Mouse (Mus musculus): ENCODE measurements around the gene Rab22a.
A peak's percentile ranks its signal among the peaks of the same experiment; 100 is the strongest.

The Rab22a gene

DNA sequence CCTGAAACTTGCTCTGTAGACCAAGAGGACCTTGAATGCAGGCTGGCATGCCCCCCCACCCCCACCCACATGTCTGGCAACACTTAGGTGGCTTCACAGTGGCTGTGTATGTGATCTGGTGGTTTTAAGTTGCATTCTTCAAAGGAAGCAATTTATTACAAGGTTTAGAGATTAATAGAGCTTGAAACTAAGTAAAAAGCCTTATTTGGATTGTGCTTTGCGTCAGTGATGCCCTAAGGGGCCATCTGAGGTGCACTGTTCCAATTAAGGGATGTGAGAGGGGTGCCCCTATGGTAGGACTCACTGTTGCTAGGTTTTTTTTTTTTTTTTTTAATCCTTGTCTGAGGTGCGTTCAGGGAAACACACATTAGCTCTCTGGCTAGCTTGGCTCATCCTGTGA lies 74.9 kb downstream of the Rab22a start:
- no peak for TF ChIP-seq GATA4 (IDR thresholded peaks at IDR 0.05; ENCODE audit: insufficient replicate concordance, low read length)

- TF ChIP-seq GATA4 (IDR thresholded peaks at IDR 0.05; ENCODE audit: insufficient replicate concordance, low read length), result peak; percentile 21; the same call in 1 of the 2 replicates
Observed at GRCm38 (mm10) chr2:173737222-173737989, 77.8 kb downstream of the Rab22a start, which contains the start of gene Vapb. TSS of gene Vapb (plus strand) at chr2:173737511.

DNA sequence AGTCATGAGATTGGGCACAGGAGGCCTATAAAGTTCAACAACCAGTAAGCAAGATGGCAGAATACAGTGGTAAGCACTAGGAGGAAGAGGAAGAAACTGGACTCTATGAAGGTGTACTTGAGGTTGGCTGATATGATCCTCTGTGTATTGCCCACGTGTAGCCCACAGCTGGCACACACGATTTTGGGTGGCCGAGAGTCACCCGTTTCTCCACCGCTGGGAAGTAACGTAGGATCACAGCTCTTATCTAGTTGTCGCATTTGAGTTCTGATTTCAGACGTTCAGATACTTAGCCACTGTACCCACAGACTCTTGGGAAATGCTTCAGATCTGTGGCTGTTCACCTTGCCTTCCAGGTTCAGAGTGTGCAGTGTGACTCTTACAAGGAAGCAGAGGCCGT lies 78.7 kb downstream of the Rab22a start:
- TF ChIP-seq GATA4 (IDR thresholded peaks at IDR 0.05; ENCODE audit: insufficient replicate concordance, low read length), result no peak

DNA sequence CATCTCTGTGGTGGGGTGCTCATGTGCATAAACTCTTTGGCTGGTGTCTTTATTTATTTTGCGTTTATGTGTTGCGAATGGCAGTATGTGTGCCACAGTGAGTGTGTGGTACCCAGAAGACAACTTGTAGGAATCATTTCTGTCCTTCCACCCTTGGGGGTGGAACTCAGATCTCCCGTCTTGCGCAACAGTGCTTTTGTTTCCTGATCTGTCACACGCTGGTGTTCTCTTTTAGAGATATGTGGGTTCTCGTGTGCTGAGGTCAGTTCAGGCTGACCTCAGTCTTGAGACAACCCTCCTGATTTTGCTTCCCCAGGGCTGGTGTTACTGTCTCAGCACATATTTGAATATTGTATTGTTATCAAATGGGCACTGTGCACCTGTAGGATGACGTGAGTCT lies 79.5 kb downstream of the Rab22a start:
- no peak for TF ChIP-seq GATA4 (IDR thresholded peaks at IDR 0.05; ENCODE audit: insufficient replicate concordance, low read length)

DNA sequence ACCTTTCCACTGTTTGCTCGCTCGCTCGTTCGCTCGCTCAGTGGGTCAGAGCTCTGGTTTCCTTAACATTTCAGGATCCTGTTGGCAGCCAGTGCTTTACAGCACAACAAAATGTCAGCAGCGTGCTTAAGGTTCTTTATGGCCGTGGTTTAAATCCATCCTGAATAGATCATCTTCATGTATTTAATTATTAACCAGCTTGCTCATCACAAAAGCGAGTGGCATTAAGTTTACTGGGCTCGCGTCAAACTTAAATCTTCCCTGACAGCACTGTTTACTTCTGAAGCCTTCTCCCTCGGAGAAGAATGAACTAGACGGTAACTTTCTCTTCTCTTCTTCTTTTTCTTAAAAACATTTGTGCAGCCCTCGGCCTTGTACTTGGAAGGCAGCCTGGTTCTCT lies 82.5 kb downstream of the Rab22a start:
- TF ChIP-seq GATA4 (IDR thresholded peaks at IDR 0.05; ENCODE audit: insufficient replicate concordance, low read length), result no peak

DNA sequence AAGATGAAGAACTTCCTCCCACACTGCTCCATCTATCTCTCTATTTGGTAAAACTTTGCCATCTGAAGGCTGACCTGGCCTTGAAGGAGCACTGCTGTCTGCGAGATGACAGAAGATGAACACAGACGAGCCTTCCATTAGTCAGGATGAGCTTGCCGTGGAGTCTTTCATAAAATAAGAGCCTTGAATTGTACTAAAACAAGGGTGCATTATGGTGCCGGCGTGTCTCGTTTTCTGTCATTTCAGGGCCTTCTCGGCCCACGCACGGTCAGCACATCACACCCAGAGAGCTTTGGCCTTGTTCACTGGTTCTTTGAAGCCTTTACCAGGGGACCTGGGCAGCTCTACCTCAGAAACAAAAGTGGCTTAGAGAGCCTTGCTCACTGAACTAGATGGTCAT lies 83.2 kb downstream of the Rab22a start:
- no peak for TF ChIP-seq GATA4 (IDR thresholded peaks at IDR 0.05; ENCODE audit: insufficient replicate concordance, low read length)

DNA sequence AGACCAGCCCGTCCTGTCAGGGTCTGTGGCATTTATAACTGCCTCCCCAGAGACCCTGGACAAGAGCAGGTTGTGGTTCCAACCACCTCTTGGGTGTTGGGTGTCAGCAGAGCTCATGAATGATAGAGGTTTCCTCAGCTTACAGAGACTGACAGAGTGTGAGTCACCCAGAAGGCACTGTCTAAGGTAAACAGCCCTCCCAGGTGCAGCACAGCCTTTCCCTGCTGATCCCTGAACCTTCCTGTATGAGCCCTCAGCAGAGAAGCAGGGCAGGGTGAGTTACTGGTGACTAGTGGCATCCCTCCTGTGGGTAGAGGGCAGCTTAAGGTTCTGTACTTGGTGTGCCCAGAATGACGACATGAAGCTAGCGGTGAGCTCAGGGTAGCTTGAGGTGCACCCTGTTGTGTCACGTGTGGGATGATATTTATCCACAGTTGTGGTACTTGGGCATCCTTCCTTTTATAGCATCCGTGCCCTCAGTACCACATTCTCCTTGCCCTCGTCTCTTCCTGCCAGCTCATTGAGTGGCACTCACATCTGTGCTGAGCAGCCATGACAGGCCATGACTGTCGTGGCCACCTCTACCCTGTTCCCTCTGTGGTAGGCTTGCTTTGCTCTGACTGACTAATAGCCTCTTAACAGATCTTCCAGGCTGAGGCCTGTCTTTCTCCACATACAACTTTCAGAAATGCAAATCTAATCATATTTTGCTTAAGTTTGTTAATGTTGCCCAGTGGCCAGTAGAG lies 84.7 kb downstream of the Rab22a start:
- TF ChIP-seq GATA4 (IDR thresholded peaks at IDR 0.05; ENCODE audit: insufficient replicate concordance, low read length), result no peak

GRCm38 (mm10) chr2:173748961-173749659 lies 89.5 kb downstream of the Rab22a start:
- no peak for TF ChIP-seq GATA4 (IDR thresholded peaks at IDR 0.05; ENCODE audit: insufficient replicate concordance, low read length)

DNA sequence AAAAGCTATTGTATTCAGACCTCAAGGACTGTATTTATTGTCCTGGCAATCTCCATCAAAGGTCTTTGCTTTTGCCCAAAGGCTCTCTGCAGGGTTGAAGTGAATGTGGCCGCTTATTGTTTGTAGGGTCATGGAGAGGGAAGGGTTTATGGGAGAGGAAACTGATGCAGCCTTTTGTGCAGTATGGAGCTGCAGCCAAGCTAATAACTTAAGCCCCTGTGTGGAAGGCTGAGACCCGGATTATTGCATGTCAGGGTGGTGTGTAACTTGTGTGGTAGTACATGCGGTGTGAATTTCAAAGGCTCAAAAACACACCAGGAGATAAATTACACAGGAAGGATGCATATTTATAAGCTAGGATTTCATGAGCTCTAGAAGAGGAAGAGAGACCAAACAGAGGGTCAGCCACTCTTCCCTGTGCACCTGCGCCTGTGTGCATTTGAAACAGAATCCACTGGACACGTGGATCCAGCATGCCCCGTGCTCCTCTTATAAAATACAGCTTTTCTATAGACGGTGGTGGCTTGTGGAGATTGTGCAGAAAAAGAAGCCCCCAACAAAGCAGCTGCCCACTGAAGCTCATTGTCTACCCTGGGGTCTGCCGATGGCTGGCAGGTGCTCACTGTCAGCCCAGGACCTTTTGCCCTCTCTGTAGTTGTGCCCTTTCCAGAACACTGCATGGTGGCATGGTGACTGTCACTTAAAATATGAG lies 96.0 kb downstream of the Rab22a start:
- TF ChIP-seq GATA4 (IDR thresholded peaks at IDR 0.05; ENCODE audit: insufficient replicate concordance, low read length), result no peak

Data from liver, adult (tissue).